Mouse (Mus musculus) neural tube, embryonic 13.5 days (tissue): ENCODE data around the gene Lrrc19. TPM values are rescaled to one million over a fixed set of nuclear protein-coding genes. Genes with fewer than 3 reads are reported as not detected.

Source experiments
- ATAC-seq: fragments of 200-750 bp; cut with Nextera tagmentation; 2 replicates; pipeline ENCODE4 v1.8.0; 2017; ENCODE audit warnings: low read depth, mild to moderate bottlenecking, moderate TSS enrichment, moderate library complexity
- H3K27ac ChIP-seq: fragments of 300-500 bp; sonication (generic); replicated peaks from 2 replicates; pipeline ENCODE4 v1.5.1; 2015; ENCODE audit warnings: moderate library complexity, mild to moderate bottlenecking, inconsistent platforms
- H3K27me3 ChIP-seq: fragments of 300-500 bp; sonication (generic); 2 replicates; pipeline ENCODE4 v1.6.1; 2015; ENCODE audit warnings: mild to moderate bottlenecking, inconsistent platforms
- H3K36me3 ChIP-seq: fragments of 300-500 bp; sonication (generic); 2 replicates; pipeline ENCODE4 v1.6.1; 2015; ENCODE audit warnings: mild to moderate bottlenecking, inconsistent platforms
- H3K4me1 ChIP-seq: fragments of 300-500 bp; sonication (generic); replicated peaks from 2 replicates; pipeline ENCODE4 v1.6.1; 2015; ENCODE audit warnings: inconsistent platforms
- H3K4me2 ChIP-seq: fragments of 300-500 bp; sonication (generic); 2 replicates; pipeline ENCODE4 v1.6.1; 2015; ENCODE audit warnings: inconsistent platforms, mild to moderate bottlenecking, moderate library complexity
- H3K4me3 ChIP-seq: fragments of 300-500 bp; sonication (generic); 2 replicates; pipeline ENCODE4 v1.5.1; 2015; ENCODE audit warnings: mild to moderate bottlenecking, inconsistent platforms
- H3K9ac ChIP-seq: fragments of 300-500 bp; sonication (generic); 2 replicates; pipeline ENCODE4 v1.6.1; 2015; ENCODE audit warnings: moderate library complexity, mild to moderate bottlenecking, inconsistent platforms
- H3K9me3 ChIP-seq: fragments of 300-500 bp; sonication (generic); 2 replicates; pipeline ENCODE4 v1.6.1; 2016; ENCODE audit warnings: inconsistent platforms
- WGBS: fragments of 180-500 bp; shearing (Covaris S2); methylation state at CpG from one replicate; pipeline ENCODE4 v1.1.7; 2015; 5-methylcytosine and 5-hydroxymethylcytosine counted together
- polyA plus RNA-seq: library from polyadenylated mRNA; unstranded; fragments of >200 nt; fragmentation: Nextera tagmentation; extraction: Ambion mirVana; gene quantifications from 2 replicates; pipeline ENCODE4 v1.2.1, GENCODE M21; 2015

The Lrrc19 gene
- polyA plus RNA-seq, 1 experiment from 2014 or later = 0.59 TPM

DNA sequence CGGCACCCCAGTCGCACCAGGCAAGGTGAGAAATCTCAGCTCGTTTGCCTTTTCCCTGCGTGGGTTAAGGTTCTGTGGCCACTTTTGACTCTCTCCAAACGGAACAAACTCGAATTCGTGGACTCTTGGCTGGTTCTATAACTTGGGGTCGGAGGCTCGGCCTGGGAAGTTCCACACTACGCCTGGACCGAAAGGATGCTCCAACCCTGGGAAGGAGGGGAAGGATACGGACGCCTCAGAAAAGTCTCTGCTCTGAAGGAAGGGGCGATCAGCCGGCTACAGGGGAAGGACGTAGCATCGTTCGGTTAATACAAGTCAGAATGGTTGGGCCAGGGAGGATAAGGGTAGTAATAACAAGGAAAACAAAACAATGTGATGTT is 35.3 kb downstream of the Lrrc19 start:
- Histone ChIP-seq H3K4me3 (peak overlapping the region; percentile 63), H3K4me2 (peak overlapping the region; percentile 65), H3K27me3 (no peaks in the 10 kb centered on the region), H3K9ac (peak overlapping the region; percentile 76), H3K4me1 (peaks cover 18% of the 10 kb centered on the region), H3K27ac (peak overlapping the region; percentile 83), H3K36me3 (no peaks in the 10 kb centered on the region), H3K9me3 (no peaks in the 10 kb centered on the region)
- WGBS = under 1% methylated on average over 18 of the region's 18 CpGs
- ATAC-seq = peak; percentile 84

- H3K27ac ChIP-seq = peak within 1 kb of the TSS; percentile 83
- peak within 1 kb of the TSS; percentile 63 for H3K4me3 ChIP-seq
- H3K36me3 ChIP-seq = no peaks in the 10 kb centered on the region
- no peaks in the 10 kb centered on the region for H3K27me3 ChIP-seq
- no peaks in the 10 kb centered on the region for H3K9me3 ChIP-seq
- H3K4me2 ChIP-seq = peak within 1 kb of the TSS; percentile 65
- peak within 1 kb of the TSS; percentile 76 for H3K9ac ChIP-seq
- H3K4me1 ChIP-seq = peaks cover 18% of the 10 kb centered on the region
- WGBS = 2% methylated on average over 29 of the region's 29 CpGs
- ATAC-seq = peak; percentile 100
These were observed 35.8 kb downstream of the Lrrc19 start, which contains the start of gene Ift74 for GRCm38 (mm10) chr4:94613972-94614626. Ift74 (plus strand) TSS chr4:94614491.

DNA sequence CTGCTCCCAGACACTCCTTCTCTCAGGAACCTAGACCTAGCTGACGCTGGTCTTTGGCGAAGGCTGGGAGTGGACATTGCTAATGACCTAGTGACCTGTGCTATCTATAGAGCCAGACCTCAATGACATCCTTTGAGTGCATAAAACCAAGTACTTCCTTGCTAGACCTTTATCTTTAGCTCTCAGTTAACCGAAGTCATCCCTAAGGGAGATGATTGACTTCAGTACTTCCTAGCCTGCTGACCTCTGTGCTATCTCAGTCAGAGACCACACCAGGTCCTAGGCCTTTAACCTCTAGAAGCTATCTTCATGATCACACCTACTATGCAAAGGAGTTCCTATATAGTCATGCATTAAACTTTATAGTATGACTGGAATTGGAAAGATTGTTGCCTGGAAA is 39.6 kb downstream of the Lrrc19 start:
- ATAC-seq = no peak
- 87% methylated on average over 3 of the region's 3 CpGs for WGBS
- H3K36me3 ChIP-seq = no peaks in the 10 kb centered on the region

DNA sequence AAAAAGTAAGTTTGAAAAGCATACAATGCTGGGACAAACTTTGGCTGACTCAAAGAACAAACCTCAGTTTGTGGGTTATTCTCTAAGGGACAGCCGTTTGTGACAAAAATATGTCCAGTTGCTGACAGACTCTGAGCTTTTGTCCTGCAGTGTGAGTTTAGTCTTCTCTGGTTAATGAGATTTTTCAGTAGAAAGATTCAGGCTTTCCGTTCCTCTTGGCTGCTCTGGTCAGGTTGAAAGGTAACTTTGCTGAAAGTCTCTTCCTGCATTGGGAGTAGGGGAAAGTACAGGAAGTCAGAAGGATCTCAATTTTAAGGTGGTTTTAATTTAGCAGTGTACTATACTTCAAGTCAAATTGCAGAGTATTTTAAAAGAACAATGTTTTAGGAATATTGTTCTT is 44.4 kb downstream of the Lrrc19 start:
- WGBS = 92% methylated on average over 2 of the region's 2 CpGs
- ATAC-seq = no peak
- no peak overlapping the region for H3K9ac ChIP-seq

More for the DNA sequence above, 39.6 kb downstream of the Lrrc19 start:
- peaks cover 10% of the 10 kb centered on the region for H3K4me1 ChIP-seq
- no peaks in the 10 kb centered on the region for H3K27me3 ChIP-seq
- H3K4me3 ChIP-seq = no peak overlapping the region
- H3K9ac ChIP-seq = no peak overlapping the region
- H3K4me2 ChIP-seq = no peak overlapping the region
- no peak overlapping the region for H3K27ac ChIP-seq
- no peaks in the 10 kb centered on the region for H3K9me3 ChIP-seq

DNA sequence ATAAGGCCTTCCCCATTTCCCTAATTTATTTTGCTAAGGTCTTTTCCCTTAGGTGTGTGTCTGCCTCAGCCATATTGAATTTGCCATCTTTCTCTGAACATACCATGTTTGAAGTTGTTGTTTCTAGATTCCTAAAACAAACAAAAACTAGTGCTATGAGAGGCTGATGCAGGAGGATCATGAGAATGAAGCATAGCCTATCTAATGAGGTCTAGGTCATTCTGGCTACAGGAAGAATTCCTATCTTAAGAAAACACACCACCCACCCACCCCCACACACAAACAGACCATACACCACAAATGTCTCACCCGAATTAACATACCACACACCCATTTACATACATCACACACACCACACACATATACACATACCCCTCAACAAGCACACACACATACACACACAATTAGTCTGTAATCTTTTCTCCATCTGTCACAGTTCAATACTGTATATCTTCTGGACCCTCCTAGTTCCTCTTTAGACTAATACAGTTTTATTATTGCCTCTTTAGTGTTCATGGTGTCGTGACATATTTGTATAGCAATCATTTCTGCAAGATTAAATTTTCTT is 45.4 kb downstream of the Lrrc19 start:
- 80% methylated on average over 2 of the region's 2 CpGs for whole genome bisulfite sequencing
- Histone ChIP-seq H3K27me3 (no peaks in the 10 kb centered on the region), H3K4me1 (peaks cover 29% of the 10 kb centered on the region), H3K9ac (no peak overlapping the region), H3K4me2 (peak overlapping the region; percentile 80; the same call in 1 of the 2 replicates), H3K27ac (no peak overlapping the region), H3K36me3 (no peaks in the 10 kb centered on the region), H3K4me3 (no peak overlapping the region), H3K9me3 (no peaks in the 10 kb centered on the region)
- ATAC-seq = no peak

More for the DNA sequence above, 44.4 kb downstream of the Lrrc19 start:
- Histone ChIP-seq H3K36me3 (no peaks in the 10 kb centered on the region), H3K4me3 (no peak overlapping the region), H3K9me3 (no peaks in the 10 kb centered on the region), H3K4me1 (peaks cover 26% of the 10 kb centered on the region), H3K27ac (no peak overlapping the region), H3K27me3 (no peaks in the 10 kb centered on the region), H3K4me2 (no peak overlapping the region)

- H3K9me3 ChIP-seq = no peaks in the 10 kb centered on the region
- no peaks in the 10 kb centered on the region for H3K36me3 ChIP-seq
- H3K9ac ChIP-seq = peak within 1 kb of the TSS; percentile 98
- no peaks in the 10 kb centered on the region for H3K27me3 ChIP-seq
- H3K4me2 ChIP-seq = peak within 1 kb of the TSS; percentile 88
- H3K4me3 ChIP-seq = peak within 1 kb of the TSS; percentile 92
- ATAC-seq = peak; percentile 99
- under 1% methylated on average over 61 of the region's 61 CpGs for WGBS
- peak within 1 kb of the TSS; percentile 95 for H3K27ac ChIP-seq
- peaks cover 29% of the 10 kb centered on the region for H3K4me1 ChIP-seq
These were observed 46.8 kb downstream of the Lrrc19 start, which contains the start of gene Plaa for GRCm38 (mm10) chr4:94603031-94603629. Plaa (minus strand) TSS chr4:94603244.

DNA sequence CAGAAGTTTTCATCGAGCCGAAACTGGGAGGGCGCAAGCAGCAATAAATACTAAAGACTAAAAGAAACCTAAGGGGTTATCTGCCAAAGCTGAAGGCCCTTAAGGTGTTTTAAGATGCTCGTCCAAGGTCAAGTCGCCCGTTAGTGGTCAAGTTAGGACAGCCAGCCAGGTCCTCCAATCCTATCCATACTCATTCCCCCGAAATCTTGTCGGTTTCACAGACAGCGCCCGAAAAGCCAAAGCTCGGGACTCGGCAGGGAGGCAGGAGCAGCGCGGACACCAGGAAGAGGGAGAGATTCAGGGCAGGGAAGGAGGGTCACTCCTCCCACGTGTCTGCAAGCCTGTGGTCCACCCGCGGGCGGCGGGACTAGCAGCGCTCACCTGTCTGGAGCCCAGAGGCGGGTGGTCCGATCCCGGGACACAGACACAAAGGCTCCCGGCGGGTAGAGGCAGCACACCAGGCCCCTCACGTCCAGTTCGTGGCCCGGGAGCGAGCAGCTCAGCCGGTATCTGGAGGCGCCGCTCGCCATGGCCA is 47.4 kb downstream of the Lrrc19 start:
- Histone ChIP-seq H3K36me3 (no peaks in the 10 kb centered on the region), H3K4me2 (peak overlapping the region; percentile 88), H3K27ac (peak overlapping the region; percentile 95), H3K9ac (peak overlapping the region; percentile 98), H3K4me1 (peaks cover 29% of the 10 kb centered on the region), H3K9me3 (no peaks in the 10 kb centered on the region), H3K4me3 (peak overlapping the region; percentile 92), H3K27me3 (no peaks in the 10 kb centered on the region)
- ATAC-seq = no peak; the same call in none of the 2 replicates
- WGBS = under 1% methylated on average over 33 of the region's 33 CpGs

DNA sequence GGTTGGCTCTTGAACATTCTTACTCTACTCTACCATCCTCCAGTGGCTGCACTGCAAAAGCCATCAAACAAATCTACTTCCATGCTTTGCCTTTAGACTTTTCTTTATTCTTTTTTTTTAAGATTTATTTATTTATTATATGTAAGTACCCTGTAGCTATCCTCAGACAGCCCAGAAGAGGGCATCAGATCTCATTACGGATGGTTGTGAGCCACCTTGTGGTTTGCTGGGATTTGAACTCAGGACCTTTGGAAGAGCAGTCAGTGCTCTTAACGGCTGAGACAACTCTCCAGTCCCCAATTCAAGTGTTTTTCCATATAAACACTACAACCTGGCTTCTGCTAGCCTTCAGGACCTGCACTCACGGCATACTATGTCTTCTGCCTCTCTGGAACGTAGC is 48.5 kb downstream of the Lrrc19 start:
- ATAC-seq = no peak
- no peaks in the 10 kb centered on the region for H3K27me3 ChIP-seq
- H3K4me2 ChIP-seq = peak overlapping the region; percentile 88
- no peak overlapping the region for H3K9ac ChIP-seq
- no peaks in the 10 kb centered on the region for H3K36me3 ChIP-seq
- peaks cover 29% of the 10 kb centered on the region for H3K4me1 ChIP-seq
- H3K9me3 ChIP-seq = no peaks in the 10 kb centered on the region
- H3K4me3 ChIP-seq = 0 out of 2 replicates have a peak overlapping the region, but pooled peaks have one; percentile 92
- no peak overlapping the region for H3K27ac ChIP-seq
- WGBS = 94% methylated on average over 4 of the region's 4 CpGs

- H3K27me3 ChIP-seq = no peaks in the 10 kb centered on the region
- H3K9me3 ChIP-seq = no peaks in the 10 kb centered on the region
- no peak overlapping the region for H3K9ac ChIP-seq
- no peak overlapping the region for H3K27ac ChIP-seq
- no peaks in the 10 kb centered on the region for H3K36me3 ChIP-seq
- H3K4me1 ChIP-seq = peaks cover 7% of the 10 kb centered on the region; the same call in 1 of the 2 replicates
- H3K4me3 ChIP-seq = no peak overlapping the region
- ATAC-seq = no peak
- H3K4me2 ChIP-seq = no peak overlapping the region
These were observed 57.2 kb downstream of the Lrrc19 start for GRCm38 (mm10) chr4:94592709-94593108.

DNA sequence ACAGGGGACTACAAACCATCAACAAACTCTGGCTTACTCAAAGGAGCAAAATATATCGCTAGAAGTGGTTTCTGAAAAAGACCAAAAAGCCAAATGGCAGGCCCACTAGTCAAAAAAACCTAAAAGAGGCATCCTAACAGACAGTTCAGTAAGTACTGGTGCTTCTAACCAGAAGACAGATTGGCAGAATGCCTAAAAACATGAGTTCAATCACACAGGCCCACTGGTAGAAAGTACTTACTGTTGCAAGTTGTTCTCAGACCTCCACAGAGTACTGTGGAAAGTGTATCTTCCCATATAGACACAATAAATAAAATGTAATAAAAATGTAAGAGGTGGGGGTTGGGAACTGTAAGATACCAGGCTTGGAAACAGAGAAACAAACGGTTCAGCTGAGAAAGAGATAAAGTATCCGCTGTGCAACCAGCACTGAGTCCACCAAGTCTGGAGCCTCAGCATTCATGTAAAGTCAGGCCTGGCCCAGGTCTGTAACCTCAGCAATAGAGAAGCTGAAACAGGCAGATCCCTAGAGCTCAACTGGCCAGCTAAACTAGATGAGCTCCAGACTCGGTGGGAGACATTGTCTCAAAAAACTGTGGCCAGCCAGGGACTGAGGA is 58.1 kb downstream of the Lrrc19 start:
- H3K9ac ChIP-seq = no peak overlapping the region
- 87% methylated on average over 4 of the region's 4 CpGs for WGBS
- peaks cover 7% of the 10 kb centered on the region; the same call in 1 of the 2 replicates for H3K4me1 ChIP-seq
- H3K27me3 ChIP-seq = no peaks in the 10 kb centered on the region
- H3K36me3 ChIP-seq = no peaks in the 10 kb centered on the region
- ATAC-seq = no peak
- no peaks in the 10 kb centered on the region for H3K9me3 ChIP-seq
- H3K27ac ChIP-seq = no peak overlapping the region
- H3K4me2 ChIP-seq = no peak overlapping the region
- H3K4me3 ChIP-seq = no peak overlapping the region
